Mouse (Mus musculus): ENCODE measurements around the gene Tubb1. TPM values are rescaled to one million over a fixed set of nuclear protein-coding genes. Genes with fewer than 3 reads are reported as not detected.

The Tubb1 gene
- total RNA-seq, 1 experiment from 2014 or later: 0.73 TPM

DNA sequence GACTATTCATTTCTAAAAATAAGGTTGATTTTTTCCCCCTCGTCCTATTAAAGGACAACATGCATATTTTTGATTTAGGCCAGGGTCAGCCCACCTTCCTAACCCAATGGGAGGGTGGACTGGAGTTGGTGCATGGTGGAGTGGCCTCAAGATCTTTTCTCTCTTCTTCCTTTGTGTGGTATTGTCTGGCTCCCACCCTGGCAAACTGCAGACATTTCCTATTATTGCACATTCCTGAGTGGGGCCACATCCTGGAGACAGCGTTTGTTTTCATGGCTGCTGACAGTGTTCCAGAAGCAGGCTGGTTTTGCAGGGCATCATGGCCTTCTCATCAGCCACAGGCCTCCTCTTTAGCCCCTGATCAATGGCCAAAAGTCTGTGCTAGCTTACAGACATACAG is 7.4 kb upstream of the Tubb1 start:
- no peak for DNase-seq

- no peak for DNase-seq
Observed at GRCm38 (mm10) chr2:174444359-174444758, 6.1 kb upstream of the Tubb1 start.

- no peak for DNase-seq
Observed at GRCm38 (mm10) chr2:174445018-174445417, 5.5 kb upstream of the Tubb1 start.

DNA sequence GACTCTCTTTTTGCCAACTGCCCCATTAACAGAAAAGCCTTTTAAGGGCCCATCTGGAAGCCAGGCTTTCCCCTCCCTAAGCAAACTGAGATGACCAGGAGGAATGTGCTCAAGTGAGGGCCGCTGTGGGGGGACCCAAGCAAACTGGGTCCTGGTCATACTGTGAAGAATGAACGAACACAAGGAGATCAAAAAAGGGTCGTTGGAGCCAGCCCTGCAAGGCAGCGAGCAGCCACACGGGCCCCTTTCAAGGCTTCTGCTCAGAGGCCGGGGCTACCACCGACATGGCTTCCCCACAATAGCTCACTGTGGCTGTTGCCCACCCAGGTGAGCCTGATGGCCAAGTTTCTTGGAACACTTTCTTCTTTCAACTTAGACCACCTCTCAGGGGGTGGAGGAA is 4.0 kb upstream of the Tubb1 start:
- DNase-seq: no peak

DNA sequence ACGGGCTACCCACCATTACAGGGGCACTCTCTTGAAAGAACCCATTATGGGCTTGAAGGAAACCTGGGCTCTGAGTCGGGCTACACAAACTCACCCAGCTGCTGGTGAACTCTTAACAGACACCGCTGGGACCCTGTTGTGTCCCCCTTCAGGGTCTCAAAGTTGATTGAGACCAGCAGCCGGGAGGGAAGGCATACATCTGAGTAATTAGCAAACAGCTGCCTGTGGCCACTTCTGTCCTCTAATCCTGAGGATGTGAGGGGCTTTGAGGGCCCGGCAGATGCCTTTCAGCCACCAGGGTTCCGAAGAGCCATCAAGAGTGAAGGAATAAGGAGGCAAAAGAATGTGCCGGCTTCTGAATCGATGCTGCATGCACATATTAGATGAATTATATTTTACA is 3.6 kb upstream of the Tubb1 start:
- DNase-seq: no peak

- no peak for DNase-seq
Observed at GRCm38 (mm10) chr2:174448405-174448804, 2.1 kb upstream of the Tubb1 start.

- DNase-seq: peak; percentile 40
Observed at GRCm38 (mm10) chr2:174453681-174454080, 3.2 kb downstream of the Tubb1 start.

DNA sequence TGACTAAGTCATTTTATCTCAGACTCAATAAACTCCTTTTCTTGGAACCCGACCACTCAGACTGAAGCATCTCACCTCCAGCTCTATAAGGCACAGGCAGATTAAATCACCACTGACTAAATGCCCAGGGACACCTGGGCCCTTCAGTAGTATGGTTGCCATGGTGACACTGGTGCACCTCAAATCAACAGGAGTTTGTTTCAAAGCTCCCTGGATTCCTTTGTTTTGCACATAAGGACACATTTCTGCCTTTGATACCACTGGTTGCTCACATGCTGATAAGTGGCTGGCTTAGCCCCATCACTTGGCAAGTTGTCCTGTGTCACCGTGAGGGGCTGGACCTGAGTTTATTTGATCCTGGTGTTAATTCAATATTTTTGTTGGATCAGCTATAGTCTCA is 8.9 kb downstream of the Tubb1 start:
- DNase-seq: no peak

DNA sequence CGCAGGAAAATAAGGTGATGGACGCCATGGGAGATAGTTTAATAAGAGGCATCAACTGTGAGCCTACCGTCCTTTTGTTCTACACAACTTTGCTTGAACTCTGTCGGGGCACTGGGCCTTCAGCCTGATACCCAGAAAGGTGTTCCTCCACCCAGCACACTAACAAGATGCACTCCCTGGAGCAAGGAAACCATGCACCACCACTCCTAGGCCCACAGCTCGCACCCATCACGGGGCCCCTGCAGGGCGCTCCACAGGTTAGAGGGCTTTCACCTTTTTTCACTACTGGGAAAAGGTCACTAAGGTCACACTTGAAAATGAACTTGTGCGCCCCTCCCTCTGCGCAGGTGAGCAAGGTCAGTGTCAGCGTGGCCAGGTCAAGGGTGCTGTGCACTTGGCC is 12.9 kb downstream of the Tubb1 start:
- no peak for DNase-seq

DNA sequence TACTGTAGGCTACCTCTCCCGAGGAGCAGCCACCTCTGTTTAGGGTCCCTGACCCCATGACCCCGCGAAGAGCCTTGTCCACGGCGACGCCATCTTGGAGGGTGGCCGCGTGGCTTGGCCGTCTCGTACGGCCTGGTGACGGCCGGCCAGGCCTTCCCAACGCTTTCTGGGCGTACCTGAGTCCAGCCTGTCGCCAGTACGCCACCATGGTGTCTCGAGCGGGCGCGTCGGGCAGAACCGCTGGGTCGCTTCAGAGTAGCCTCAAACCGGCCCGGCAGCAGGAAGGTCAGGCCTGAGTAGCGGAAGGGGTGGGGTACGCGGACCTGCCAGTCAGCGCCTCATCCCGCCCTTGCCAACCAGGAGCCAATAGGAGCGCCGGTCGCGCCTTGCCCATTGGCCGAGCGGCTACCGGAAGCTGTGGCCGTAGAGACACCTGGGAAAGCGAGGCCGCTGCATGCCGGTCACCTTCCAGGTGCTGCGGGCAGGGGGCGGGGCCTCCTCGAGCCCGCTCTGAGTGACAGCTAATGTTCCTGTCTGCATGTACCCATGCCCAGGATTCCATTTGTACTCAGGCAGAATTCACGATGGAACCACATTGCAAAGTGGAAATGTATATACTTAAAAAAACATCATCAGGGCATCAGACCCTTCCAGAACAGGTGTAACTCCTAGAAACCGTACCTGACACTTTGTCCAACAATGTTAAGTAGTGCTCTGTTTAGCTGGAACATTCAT is 13.5 kb downstream of the Tubb1 start, which contains the start of gene Atp5e:
Atp5e (minus strand) TSS at position 317 of the 735 bp plus-strand sequence.
- DNase-seq: peak; percentile 95

DNA sequence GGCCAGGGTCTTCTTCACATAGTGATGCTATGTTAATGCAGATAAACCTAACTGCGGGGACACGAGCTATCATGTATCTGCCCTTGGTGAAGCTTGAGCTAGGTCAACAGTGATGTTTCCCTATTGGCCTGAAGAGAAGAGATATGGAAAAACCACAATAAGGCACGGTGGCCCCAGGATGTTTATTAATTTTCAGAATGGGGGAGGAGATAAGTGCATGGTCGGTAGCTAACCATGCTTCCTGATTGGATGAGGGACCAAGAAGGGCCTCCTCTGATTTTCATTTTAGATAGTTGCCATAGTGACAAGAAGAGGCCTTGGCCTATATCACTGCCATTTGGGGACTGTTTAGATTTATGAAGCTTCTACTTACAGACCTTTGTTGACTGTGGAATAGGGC is 19.8 kb downstream of the Tubb1 start:
- no peak for DNase-seq

DNA sequence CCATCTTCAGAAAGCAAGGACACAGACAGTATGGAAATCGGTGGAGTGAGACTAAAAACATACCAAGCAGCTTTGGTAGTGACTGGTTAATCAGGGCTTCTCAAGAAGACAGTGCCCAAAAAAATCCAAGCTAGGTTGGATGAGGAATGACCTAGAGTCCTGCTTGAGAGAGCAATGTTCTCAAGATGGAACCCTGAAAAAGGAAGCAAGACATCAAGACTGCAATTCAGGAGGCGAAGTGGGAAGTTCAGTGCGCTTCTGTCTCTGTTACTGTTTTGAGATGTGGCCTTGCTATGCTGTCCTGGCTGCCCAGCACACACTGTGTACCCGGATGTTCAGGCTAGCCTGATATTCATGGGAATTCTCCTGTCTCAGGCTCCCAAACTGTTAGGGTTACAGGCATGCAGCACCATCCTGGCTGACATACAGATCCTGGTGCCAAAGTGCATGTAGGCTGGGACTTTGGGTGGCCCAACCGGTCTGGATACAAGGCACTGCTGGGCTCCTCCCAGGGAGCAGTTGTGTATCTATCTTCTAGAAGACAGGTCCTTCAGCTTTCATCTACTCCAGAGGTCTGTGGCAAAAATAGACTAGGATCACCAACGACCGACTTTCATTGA is 20.4 kb downstream of the Tubb1 start:
- DNase-seq: no peak

GRCm38 (mm10) chr2:174472407-174472806 is 21.9 kb downstream of the Tubb1 start:
- DNase-seq: no peak

- peak; percentile 100 for DNase-seq
Observed at GRCm38 (mm10) chr2:174472818-174473549, 22.5 kb downstream of the Tubb1 start, which contains the start of gene Prelid3b. Prelid3b (minus strand) TSS chr2:174473081.

DNA sequence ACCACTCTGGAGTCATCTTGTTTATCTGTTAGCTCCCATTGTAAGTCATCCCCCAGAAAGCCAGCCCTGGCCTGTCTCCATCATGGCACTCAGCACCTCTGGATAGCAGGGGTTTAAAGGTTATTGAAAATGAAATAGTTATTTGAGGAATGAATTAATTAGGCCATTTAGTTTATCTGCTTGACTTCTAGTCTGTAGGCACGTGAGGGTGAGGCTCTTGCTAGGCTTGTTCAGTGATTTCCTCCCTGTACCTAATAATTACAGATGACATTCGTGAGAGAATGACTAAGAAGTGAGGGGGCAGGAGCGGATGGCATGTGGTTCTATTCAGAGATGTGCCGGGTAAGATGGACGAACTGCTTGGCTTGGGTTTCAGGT is 23.0 kb downstream of the Tubb1 start:
- DNase-seq: no peak

DNA sequence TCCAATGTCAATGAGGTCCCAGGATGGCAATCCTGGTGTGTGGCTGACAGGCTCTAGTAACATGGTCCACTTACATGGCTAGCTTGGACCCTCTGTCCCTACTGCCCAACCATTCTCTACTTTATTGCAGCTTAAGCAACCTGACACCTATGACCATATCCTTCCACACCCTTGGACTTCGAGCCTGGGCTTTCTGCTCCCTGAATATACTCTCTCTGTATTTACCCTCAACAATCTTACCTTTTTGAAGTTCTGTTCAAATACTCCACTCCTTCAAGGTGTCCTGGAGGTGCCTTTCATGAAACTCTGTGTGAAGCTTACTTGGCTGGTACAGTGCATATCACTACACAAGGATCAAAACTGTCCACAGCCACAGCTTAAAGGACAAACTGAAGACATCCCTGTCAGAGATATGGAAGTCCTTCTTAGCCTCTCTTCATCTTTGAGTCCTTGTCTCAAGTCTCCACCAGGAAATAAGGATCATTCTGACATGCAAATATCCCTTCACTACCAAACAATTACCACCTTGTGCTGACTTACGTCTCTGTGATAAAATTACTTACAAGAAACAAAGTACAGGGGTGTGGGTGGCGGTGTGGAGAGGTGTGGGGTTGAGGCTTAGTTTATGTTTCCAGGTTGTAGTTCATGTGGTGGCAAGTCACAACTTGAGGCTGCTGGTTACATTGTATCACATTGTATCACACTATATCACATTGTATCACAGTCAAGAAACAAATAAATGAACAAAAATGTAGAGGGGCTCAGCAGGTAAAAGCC is 27.2 kb downstream of the Tubb1 start:
- DNase-seq: no peak

DNA sequence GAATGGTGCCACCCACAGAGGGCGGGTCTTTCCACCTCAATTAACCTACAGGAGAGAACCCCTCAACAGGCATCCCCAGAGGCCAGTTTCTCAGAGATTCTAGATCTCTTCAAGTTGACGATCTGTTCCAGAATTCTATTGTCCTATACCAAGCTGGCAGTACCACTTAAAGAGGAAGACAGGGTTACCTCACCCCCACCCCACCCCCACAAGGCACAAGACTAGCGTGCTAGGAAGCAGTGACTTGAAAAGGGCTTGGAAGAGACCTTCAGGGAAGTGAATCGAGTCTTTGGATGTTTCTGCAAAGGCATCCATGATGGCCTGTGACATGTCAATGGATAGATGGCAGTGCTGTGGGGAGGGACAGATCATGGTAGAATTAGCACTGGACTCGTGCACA is 28.3 kb downstream of the Tubb1 start:
- no peak for DNase-seq

- DNase-seq: no peak
Observed at GRCm38 (mm10) chr2:174487005-174487404, 36.5 kb downstream of the Tubb1 start.

DNA sequence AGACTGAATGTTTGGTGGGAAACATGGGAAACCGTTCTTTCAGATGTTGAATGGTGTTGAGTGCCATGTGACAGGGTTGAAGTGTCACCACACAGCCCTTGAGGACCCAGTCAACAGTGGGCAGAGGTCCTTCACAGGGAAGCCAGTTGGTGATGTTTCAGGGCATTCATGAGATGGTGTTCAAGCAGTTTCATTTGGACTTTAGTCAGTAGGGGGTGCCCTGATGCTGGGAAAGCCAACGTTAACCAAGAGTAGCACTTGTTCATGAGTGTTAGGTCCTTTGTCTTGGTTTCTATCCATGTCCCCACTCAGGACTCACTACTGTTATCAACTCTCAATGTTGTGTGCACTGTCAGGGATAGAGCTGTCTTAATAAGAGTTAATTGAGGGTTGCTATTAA is 42.4 kb downstream of the Tubb1 start:
- peak; percentile 8 for DNase-seq

GRCm38 (mm10) chr2:174500814-174501503 is 50.5 kb downstream of the Tubb1 start:
- no peak for DNase-seq

- no peak for DNase-seq
Observed at GRCm38 (mm10) chr2:174501517-174501916, 51.0 kb downstream of the Tubb1 start.

DNA sequence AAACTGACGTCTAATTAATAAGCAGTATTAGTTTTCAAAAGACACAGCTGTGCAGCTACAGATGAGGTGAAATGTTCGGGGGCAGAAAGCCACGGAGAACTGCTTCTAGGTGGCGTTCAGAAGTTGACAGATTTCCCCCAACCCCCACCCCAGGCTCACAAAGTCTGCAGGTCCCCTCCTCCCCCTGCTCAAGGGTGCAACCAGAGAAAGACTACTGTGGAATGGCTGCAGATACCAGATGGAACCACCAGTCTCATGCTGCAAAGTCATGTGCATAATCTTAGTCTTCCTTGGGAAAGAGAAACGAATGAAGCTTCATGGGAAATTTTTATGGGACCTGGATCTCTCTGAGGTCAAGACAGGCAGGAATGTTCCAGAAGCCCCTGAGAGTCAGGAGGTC is 51.8 kb downstream of the Tubb1 start:
- no peak for DNase-seq

Data from adrenal gland, postnatal 25 days (tissue).